Mouse (Mus musculus): ENCODE results near the gene Kif26b. TPM values are rescaled to one million over a fixed set of nuclear protein-coding genes. Genes with fewer than 3 reads are reported as not detected.

The Kif26b gene
- total RNA-seq, 2 experiments from 2014 or later: 4.5 to 5.9 TPM

DNA sequence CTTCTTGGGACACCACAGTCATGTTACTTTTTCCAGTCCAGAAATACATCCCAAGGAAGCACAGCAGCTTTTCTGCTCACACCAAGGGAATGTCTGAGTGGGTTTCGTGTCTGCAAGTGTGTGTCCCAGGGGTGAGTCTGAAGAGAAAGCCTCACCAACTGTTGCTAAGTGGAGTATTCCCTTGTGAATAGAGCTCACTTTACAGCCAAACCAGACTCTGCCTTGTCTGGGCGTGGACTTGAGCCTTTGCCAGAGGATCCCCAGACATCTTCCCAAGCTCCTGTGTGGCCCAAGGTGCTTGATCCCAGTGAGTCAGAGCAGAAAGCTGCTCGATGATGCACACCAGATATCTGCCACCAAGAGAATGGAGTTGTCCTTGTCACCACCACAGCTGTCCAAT, 48.0 kb downstream of the Kif26b start:
- peak in 1 of 2 experiments; percentile 12 for DNase-seq
- intact Hi-C loops (cut with DNase I): no loop called here

DNA sequence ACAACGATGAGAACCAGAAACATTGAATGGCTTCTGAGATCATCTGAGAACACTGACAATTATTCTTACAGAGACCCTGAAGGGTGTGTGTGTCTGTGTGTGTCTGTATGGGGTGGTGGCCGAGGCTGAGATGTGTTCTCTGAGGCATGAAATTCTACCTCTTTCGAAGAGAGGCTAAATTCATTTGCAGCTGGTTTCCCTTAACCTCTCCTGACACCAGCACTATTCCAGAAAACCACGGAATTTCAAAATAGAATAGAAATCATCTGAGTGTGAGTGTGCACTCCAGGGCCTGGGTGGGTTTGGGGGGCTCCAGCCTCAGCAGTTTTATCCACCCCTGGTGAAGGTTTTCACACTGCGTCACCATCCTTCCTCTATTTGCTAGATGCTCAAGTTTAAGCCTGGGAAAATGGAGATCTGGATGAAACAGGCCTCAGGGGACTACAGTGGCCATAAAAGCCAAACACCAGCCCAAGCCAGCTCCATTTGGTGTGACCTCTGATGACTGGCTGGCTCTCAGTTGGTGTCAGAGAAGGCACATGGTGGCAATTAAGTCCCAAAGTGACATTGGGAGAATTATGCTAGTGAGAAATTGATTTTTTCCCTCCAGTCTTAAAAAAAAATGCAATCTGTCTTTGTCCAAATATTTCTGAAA, 56.6 kb downstream of the Kif26b start:
- no peak for DNase-seq
- intact Hi-C loops (cut with DNase I): no loop called here

DNA sequence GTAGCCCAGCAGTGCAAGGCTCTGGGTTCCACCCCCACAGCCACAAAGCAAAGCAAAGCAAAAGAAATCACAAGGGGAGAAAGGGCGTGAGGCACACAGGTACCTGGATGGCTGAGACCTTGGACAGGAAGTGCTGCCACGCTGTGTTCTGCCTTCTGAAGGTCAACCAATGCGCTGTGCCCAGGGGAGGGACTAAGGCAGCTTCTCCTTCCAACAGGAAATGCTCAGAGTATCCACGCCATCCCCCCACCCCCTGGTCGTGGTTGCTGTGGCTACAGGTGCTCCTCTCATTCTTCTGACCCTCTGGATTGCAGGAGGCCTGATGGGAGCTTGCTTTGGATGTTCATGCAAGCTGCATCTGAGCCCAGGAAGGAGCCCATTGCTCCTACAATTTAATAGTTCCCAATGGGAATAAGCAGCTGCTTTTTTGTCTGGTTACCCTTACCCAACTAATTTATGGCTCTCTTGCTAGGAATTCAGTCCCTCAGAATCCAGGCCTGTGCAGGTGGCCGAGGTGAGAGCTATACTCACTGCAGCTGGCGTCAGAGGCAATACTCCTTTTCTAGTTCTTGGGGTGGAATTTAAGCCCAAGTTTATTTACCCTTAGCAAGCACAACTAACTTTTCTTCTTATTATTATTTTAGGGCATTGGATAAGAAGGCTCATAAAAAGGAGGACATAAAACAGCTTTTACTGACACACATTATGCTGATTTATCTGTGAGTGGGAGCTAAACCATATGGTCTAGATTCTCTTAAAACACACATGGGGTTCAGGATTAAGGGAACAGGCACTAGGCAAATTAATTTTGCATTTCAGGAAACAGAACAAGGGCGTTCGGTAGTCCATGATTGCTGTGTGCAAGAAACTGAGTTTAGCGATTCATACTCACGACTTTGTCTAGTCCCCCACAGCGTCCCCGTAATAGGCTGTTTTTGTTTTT, 61.6 kb downstream of the Kif26b start:
- no peak for DNase-seq
- intact Hi-C loops (cut with DNase I): no loop called here

DNA sequence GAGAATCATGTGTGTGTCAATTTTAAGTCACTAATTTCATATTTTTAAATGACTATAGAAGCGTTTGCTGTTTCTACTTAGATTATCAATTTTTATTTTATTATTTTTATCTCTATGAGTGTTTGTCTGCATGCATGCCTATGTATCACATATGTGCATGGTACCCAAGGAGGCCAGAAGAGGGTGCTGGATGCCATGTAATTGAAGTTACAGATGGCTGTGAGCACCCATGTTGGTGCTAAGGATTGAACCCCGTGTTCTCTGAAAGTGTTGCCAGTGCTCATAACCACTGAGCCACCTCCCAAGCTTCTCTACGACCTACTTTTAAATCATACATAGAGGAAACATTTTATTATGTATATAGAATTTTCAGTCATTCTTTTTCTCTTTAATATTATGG, 68.2 kb downstream of the Kif26b start:
- DNase-seq: no peak
- intact Hi-C loops (cut with DNase I): no loop called here

DNA sequence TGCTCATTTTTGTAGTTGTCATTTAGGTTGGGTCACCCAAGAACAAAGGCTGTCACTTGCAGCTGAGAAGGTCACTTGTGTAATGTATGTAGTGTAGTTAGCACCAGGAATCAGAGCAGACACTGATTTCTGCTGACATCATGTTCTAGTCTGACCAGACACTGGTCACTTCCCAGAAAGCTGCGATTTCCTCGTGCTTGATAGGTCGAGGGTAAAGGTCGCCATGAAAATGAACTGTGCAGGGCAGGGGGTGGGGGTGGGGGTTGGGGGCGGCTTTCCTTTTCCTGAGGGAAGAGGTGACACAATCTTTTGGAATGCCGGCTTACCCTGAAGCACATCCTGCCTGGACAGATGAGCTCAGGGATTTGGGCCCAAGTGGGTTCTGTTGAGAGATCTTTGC, 68.8 kb downstream of the Kif26b start:
- no peak for DNase-seq
- intact Hi-C loops (cut with DNase I): no loop called here

DNA sequence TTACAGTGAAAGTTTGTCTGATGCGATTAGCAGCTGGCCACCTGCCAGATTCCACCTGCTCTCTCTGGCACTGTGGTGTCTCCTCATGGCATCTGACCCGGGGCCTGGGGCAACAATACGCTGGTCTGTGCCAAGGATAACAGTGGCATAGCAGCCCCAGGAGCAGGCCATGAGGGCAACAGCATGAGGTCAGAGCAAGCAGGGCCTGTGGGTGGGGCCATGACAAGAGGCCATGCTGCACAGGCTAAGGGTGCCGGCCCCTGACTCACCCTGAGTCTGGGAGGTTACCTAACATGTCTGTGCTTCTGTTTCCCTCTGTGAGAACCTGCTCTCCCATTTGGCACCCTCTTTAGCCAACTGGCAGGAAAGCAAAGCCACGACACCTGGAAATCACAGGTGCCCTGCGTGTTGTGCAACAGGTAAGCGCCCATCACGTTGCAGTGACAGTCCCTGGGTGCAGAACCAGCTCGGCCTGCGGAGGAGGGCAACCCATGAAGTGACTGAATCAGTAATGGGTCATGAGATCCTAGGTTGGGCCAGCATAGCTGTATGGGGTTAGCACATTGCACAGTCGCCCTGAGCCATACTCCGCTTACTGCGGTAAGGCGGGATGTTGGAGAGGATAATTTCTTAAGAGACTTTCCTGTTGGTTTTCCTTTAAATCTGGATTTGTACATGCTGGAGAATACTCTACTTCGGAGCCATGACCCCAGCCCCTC, 72.1 kb downstream of the Kif26b start:
- intact Hi-C loops (cut with DNase I): no loop called here
- no peak for DNase-seq

DNA sequence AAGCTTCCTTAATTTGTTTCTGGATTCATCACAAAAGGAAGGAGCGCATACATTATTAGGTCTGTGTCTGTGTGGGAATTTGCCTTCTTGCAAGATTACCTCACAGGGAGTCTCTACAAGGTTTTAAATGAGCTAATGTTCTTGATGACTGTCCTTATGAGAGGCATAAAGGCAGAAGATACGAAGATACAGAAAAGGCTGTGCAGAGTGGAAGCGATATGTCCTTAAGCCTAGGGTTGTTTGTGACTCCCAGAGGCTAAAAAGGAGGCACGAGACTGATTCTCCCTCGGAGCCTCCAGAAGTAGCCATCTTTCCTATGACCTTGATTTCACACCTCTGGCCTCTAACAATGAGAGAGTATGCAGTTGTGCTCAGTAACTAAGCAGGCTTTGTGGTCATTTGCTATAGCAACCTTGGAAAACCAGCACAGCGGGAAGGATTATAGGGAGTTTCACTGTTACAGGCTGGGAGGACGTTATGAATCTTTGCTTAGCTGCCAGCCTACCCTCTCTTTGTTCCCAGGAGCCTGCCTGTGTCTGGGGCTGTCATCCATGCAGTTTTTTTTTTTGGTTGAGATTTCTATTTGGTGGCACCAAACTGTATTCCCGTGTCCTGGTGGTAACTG, 80.3 kb downstream of the Kif26b start:
- intact Hi-C loops (cut with DNase I): no loop called here

DNA sequence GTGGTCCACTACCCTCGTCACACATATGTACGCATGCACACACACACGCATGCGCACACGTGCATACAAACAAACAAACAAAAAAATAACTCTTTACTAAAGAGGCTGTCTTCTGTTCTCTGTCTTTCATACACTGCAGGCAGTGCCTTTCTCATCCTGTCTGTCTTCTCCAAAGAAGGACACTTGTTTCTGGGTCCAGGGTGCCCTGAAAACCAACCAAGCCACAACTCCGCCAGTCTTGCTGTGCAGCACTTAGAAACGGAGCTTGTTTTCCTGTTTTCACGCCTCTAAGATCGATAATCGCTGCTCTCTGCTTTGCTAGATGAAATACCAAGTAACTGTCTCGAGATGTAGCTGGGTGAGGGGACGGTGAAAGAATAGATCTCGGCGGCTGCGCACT, 82.6 kb downstream of the Kif26b start:
- DNase-seq: no peak
- intact Hi-C loops (cut with DNase I): no loop called here

More for the DNA sequence above, 80.3 kb downstream of the Kif26b start:
- no peak for DNase-seq

DNA sequence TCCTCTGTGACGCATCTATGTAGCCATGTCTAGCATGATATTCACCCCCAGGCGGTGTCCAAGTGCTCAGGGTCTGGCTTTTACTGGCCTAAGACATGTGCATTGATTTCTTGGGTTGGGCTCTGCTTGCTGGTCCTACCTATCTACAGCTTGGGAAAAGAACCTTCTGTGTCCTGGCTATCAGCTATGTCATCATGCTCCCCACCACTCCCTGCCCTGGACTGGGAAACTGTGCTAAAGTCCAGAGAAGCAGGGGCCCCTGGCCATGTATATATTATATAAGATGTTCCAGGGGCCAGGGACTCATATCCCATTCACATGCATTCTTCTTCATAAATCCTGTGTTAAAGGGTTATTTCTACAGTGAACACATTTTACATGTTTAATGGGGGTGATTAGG, 92.4 kb downstream of the Kif26b start:
- intact Hi-C loops (cut with DNase I): no loop called here

DNA sequence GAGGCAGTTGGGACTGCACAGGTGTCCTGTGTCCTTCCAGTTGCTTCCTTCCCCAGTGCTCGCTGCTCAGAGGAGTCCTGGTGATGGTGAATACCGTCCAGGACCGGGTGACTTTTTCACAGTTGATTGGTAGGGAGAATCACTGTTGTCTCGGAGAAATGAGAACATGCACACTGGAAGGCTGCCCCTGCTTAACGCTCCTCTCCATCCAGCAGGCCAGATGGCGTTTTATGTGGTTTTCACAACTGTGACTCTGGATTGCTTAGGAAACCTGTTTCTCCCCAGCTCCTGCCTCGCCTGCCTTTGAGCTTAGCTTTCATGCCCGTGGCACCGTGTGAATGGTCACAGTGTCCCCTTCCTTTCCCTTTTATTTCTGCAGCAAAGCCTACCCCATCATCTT, 95.0 kb downstream of the Kif26b start:
- no peak for DNase-seq
- intact Hi-C loops (cut with DNase I): no loop called here

More for the DNA sequence above, 92.4 kb downstream of the Kif26b start:
- no peak for DNase-seq

DNA sequence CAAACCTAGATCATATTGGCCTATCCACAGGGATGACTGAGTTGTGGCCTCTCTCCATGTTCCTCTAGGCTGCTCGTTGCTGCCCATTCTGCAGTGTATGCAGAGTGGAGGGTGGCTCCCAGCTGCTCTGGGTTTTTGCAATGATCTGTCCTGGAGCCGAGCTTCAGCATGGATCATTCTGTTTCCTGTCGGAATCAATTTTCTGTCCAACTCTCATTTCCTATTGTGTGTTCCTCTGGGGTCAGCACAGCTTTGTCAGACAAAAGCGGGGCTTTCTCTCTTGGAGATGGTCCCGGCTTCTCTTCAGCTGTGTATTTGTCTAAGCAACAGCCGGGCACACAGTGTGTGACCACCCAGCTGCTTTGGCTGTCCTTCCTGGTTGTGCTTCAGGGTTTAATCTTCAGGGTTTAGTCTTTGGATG, 98.0 kb downstream of the Kif26b start:
- intact Hi-C loops (cut with DNase I): no loop called here
- no peak for DNase-seq

DNA sequence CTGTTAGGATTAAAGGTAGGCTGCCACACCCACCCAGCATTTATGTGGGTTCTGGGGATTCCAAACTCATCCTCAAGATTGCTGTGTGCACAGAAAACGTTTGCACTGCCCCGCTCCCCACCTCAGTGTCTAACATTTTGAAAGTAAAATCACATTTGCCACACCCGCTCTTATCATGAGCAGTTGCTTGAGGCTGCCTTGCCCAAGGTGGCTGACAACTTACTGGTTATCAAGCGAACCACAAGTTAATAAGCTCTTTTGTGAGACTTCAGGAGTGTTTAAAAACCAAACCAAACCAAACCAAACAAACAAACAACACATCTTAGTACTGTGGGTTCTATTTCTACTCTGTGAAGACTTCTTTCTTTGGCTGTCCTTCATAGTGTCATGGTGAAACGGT, 101.1 kb downstream of the Kif26b start:
- DNase-seq: no peak
- intact Hi-C loops (cut with DNase I): no loop called here

DNA sequence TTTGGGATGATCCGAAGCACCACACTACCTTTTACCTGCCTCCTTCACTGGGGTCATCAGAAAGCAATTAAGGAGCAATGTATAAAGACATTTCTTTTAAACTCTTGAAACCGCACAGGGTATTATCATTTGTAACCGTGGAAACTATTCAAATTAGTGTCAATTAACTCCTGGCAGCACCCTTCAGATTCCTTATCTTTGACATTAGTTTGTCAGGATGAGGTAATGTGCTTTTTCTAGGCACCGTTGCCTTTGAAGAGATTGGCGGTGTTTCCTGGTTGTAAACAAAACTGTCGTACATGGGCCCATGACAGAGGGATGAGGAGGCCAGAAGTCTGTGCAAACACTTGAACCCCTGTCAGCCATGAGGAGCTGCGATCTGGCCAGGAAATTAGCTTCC, 102.9 kb downstream of the Kif26b start:
- DNase-seq: no peak
- intact Hi-C loops (cut with DNase I): no loop called here

DNA sequence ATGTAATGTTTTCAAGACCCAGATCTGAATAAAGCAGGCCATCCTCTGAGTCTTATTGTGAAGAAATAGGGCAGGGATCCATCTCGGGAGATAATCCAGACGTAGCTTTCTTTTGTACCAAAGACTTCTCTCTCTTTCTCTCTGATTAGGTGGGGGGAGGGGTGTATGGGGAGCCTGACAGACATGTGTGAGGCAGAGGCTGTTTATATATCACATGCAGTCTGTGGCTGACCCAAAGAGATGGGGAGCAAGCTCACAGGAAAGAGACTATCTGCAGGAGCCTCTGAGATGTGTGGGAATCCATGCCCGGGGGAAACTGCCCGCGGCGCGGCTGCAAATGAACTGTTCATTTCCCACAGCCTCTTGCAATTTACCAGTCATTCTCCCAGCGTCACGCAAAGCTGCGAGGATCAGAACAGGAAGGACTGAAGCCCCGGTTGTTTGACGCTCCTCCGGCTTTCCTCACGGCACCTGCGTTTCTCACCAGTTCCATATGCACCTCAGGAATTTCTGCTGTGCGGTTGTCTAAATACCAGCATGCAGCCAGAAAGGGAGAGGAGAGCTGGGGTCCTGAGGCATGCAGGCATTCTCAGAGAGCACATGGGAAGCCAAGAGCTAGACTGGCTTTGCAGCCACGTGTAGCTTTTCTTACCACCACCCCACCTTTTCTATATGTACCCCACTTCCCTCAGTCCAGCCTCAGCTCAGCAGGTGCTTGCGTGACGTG, 105.6 kb downstream of the Kif26b start:
- intact Hi-C loops (cut with DNase I): no loop called here
- DNase-seq: no peak

DNA sequence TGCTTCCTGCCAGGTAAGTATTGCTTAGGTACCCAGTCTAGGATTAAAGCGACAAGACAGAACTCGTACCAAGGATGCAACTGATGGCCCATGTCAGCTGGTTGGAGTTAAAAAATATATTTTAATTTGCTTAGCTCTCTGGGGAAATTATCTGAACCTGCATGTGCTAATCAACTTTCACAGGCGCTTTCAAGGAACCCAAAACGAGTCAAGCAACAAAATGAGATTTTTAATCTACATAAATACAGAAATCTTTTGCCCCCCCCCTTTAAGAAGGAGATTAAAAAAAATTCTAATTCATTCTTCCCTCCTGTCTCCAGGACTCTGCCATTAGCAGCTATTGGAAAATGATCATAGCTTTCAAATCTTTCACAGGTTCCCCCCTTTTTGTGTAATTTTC, 106.5 kb downstream of the Kif26b start:
- no peak for DNase-seq
- intact Hi-C loops (cut with DNase I): no loop called here

DNA sequence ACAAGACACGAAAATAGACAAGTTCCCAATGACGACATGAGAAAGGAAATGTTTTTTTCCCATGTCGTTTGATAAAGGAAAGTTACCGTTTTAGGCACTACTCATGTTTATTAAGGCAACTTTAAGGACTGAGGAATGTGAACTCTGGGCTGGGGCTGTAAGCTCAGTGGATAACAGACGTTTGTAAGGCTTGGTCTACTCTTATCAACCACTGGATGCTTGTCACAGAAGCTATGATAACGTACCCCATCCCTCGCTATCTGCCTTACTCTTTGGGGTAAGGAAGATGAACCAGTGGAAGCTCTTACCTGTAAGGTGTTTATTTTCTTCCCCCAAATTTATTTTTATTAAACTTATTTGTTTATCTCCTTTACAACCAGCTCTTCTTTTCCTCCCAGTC, 108.4 kb downstream of the Kif26b start:
- no peak for DNase-seq
- intact Hi-C loops (cut with DNase I): no loop called here

DNA sequence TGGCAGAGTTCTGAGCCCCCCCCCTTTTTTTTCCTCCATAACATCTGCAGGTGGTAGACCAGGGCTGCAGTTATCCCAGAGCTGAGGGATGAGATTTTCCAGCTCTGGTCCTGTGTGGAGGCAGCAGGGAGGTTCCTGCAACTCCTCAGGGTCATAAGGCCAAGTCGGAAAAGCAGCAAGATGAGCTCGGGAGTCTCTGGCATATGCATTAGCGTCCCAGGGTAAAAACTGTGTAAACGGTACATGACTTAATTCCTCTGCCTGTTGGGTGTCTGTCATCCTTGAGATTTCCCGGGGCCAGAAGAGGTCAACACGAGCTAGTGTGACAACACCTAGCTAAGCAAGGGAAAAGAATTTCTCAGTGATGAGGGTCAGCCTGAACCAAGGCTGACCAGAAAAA, 111.0 kb downstream of the Kif26b start:
- DNase-seq: no peak
- intact Hi-C loops (cut with DNase I): no loop called here

DNA sequence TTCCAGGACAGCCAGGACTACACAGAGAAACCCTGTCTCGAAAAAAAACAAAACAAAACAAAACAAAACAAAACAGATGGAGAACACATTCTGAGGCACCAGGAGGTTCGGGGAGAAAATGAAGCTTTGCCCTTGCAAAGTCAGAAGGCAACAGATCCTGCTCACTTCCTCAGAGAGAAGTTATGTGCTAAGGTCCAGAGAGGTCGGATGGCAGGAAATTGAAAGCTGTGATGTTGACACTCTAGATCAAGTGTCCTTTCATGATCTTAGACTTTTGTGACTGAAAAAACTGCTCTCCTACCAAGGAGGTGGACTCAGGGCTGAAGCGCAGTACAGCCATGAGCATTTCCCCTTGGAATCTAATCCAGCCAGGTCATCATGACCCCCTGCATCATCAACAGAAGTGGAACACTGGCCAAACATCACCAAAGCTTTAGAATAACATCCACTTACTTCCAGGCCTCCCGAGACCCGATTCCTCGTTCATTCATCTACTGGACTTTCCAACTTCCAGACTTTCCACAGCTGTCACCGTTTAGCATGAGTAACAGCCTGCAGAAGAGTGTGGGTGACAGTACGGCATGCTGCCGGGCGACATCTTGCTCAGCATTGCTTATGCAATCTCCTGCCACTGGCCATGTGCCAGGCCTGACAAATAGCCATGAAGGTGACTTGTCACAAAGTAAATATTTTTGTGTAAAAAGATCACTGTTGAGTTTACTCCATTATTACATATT, 112.0 kb downstream of the Kif26b start:
- intact Hi-C loops (cut with DNase I): no loop called here

DNA sequence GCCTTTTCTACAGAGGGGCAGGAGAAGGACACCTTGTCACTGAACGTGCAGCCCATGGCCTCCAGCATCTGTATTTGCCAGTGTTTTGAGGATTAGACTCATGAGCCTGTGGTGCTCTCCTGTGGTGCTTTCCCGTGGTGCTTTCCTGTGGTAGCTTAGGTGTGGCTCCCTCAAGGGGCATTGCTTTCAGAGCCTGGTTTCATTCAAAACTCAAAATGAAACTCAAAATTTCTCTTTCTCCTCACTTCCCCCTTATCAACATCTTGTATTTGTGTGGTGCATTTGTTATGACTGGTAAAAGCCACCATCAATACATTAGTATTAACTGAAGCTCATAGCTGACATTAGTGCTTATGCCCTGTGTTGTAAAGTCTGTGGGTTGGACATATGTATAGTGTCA, 112.9 kb downstream of the Kif26b start:
- intact Hi-C loops (cut with DNase I): no loop called here
- DNase-seq: no peak

More for the DNA sequence above, 112.0 kb downstream of the Kif26b start:
- peak; percentile 24 to 37 for DNase-seq
